Mouse (Mus musculus) kidney, postnatal 10 days (tissue): Measurements from ENCODE around the gene Ndufs4.

Experiments
- DNase-seq: peaks from one replicate; pipeline ENCODE4 v3.0.0; 2021; ENCODE audit warnings: mixed read lengths

Gene Ndufs4

GRCm38 (mm10) chr13:114388211-114388965, at the start of gene Ndufs4:
Ndufs4 (minus strand) TSS chr13:114388258.
- no peak for DNase-seq

GRCm38 (mm10) chr13:114432491-114432890, 44.4 kb upstream of the Ndufs4 start:
- DNase-seq, result no peak

- no peak for DNase-seq
These were observed 37.2 kb upstream of the Ndufs4 start for GRCm38 (mm10) chr13:114425230-114425629.

GRCm38 (mm10) chr13:114420235-114420634, 32.2 kb upstream of the Ndufs4 start:
- DNase-seq, result no peak

GRCm38 (mm10) chr13:114419364-114419763, 31.3 kb upstream of the Ndufs4 start:
- DNase-seq, result no peak

- peak; percentile 18 for DNase-seq
These were observed 24.3 kb upstream of the Ndufs4 start for GRCm38 (mm10) chr13:114412326-114412725.

GRCm38 (mm10) chr13:114406866-114407265, 18.8 kb upstream of the Ndufs4 start:
- no peak for DNase-seq

GRCm38 (mm10) chr13:114406424-114406823, 18.4 kb upstream of the Ndufs4 start:
- DNase-seq, result no peak

GRCm38 (mm10) chr13:114405100-114405715, 17.1 kb upstream of the Ndufs4 start:
- DNase-seq, result no peak

GRCm38 (mm10) chr13:114398906-114399305, 10.8 kb upstream of the Ndufs4 start:
- DNase-seq, result no peak

GRCm38 (mm10) chr13:114397281-114397680, 9.2 kb upstream of the Ndufs4 start:
- no peak for DNase-seq

GRCm38 (mm10) chr13:114396863-114397262, 8.8 kb upstream of the Ndufs4 start:
- DNase-seq, result no peak

GRCm38 (mm10) chr13:114394784-114395183, 6.7 kb upstream of the Ndufs4 start:
- no peak for DNase-seq

- no peak for DNase-seq
These were observed 4.4 kb upstream of the Ndufs4 start for GRCm38 (mm10) chr13:114392501-114392900.

- peak; percentile 97 for DNase-seq
These were observed 412 bp downstream of the Ndufs4 start for GRCm38 (mm10) chr13:114387521-114388171.

- DNase-seq, result no peak
These were observed 977 bp downstream of the Ndufs4 start for GRCm38 (mm10) chr13:114387074-114387487.

- no peak for DNase-seq
These were observed 11.5 kb downstream of the Ndufs4 start for GRCm38 (mm10) chr13:114376511-114376910.

- no peak for DNase-seq
These were observed 26.0 kb downstream of the Ndufs4 start for GRCm38 (mm10) chr13:114362086-114362485.

- DNase-seq, result no peak
These were observed 36.6 kb downstream of the Ndufs4 start for GRCm38 (mm10) chr13:114351321-114351946.

GRCm38 (mm10) chr13:114344979-114345712, 42.9 kb downstream of the Ndufs4 start:
- DNase-seq, result no peak

GRCm38 (mm10) chr13:114344220-114344973, 43.7 kb downstream of the Ndufs4 start:
- DNase-seq, result no peak

GRCm38 (mm10) chr13:114343001-114343400, 45.1 kb downstream of the Ndufs4 start:
- no peak for DNase-seq
